Mouse (Mus musculus): ENCODE data around the gene Arfgef2. TPM values are rescaled to one million over a fixed set of nuclear protein-coding genes. Genes with fewer than 3 reads are reported as not detected.

Gene Arfgef2
- total and polyA plus RNA-seq, 3 experiments: 9.2 to 18.7 (median 11.2) TPM

- Histone ChIP-seq H3K4me1 (ENCODE audit: control insufficient read depth in 1 of 2, insufficient read depth in 2 of 2) (peaks cover 19 to 69% of the 10 kb centered on the region in 2 experiments), H3K27me3 (replicated peaks) (no peaks in the 10 kb centered on the region), H3K36me3 (replicated peaks in 1 of 2; ENCODE audit: control insufficient read depth in 1 of 2, insufficient read depth in 1 of 2, low read length in 1 of 2) (peaks cover 18 to 35% of the 10 kb centered on the region in 2 experiments), H3K27ac (ENCODE audit: insufficient read depth, low read depth) (no peak overlapping the region), H3K4me3 (replicated peaks in 1 of 3; ENCODE audit: low read depth in 2 of 3, low read length in 2 of 3, poor library complexity in 1 of 3) (no peak overlapping the region), H3K9me3 (replicated peaks; ENCODE audit: low read length) (no peaks in the 10 kb centered on the region), H3K4me2 (ENCODE audit: insufficient read depth, low read depth, poor library complexity, severe bottlenecking) (no peak overlapping the region), H3K79me2 (replicated peaks; ENCODE audit: control insufficient read depth, extremely low read depth, insufficient read depth, poor library complexity, severe bottlenecking) (peaks cover under 1% of the 10 kb centered on the region; the same call in 1 of the 2 replicates), H3K9ac (ENCODE audit: insufficient read depth, low read depth) (no peak overlapping the region)
- dilution Hi-C loops (cut with MboI; ENCODE audit: extremely low pct_ligation_motif_present, extremely low pct_unique_long_range_greater_than_20kb, low sequenced_read_pairs) (no loop called here), in situ Hi-C loops (cut with MboI; ENCODE audit: low pct_ligation_motif_present, low pct_unique_long_range_greater_than_20kb, low sequenced_read_pairs) (loop anchor here (25.0 kb wide), 1 partner anchor 713 kb away; no protein-coding TSS in a partner anchor)
- no peak for DNase-seq (ENCODE audit: extremely low read depth)
- TF ChIP-seq TBP (conservative IDR thresholded peaks at IDR 0.05; ENCODE audit: low read depth, low read length) (no peak), TCF12 (IDR thresholded peaks at IDR 0.05; ENCODE audit: low read depth, low read length) (no peak), MEF2A (IDR thresholded peaks at IDR 0.05; ENCODE audit: borderline replicate concordance, low read depth, low read length) (no peak), NELFE (IDR thresholded peaks at IDR 0.05; ENCODE audit: low read depth, low read length) (no peak), ETS1 (conservative IDR thresholded peaks at IDR 0.05; ENCODE audit: low read depth, low read length) (no peak), EP300 (IDR thresholded peaks at IDR 0.05; ENCODE audit: low read length) (no peak), HCFC1 (IDR thresholded peaks at IDR 0.05; ENCODE audit: low read depth, low read length) (no peak), BHLHE40 (IDR thresholded peaks at IDR 0.05; ENCODE audit: low read depth, low read length) (no peak), GABPA (IDR thresholded peaks at IDR 0.05; ENCODE audit: insufficient replicate concordance, low read depth, low read length) (no peak), SIN3A (IDR thresholded peaks at IDR 0.05; ENCODE audit: low read length) (no peak), JUN (IDR thresholded peaks at IDR 0.05; ENCODE audit: insufficient read depth, low read depth, low read length) (no peak), SMC3 (IDR thresholded peaks at IDR 0.05; ENCODE audit: low read depth, low read length) (no peak), MYC (IDR thresholded peaks at IDR 0.05; ENCODE audit: low read depth, low read length) (no peak), ZNF384 (IDR thresholded peaks at IDR 0.05; ENCODE audit: low read depth, low read length) (no peak), MAX (IDR thresholded peaks at IDR 0.05; ENCODE audit: low read length) (no peak), USF1 (IDR thresholded peaks at IDR 0.05; ENCODE audit: low read depth, low read length) (no peak), UBTF (IDR thresholded peaks at IDR 0.05; ENCODE audit: low read depth, low read length) (no peak), JUND (conservative IDR thresholded peaks at IDR 0.05; ENCODE audit: low read depth, low read length) (no peak), E2F4 (IDR thresholded peaks at IDR 0.05; ENCODE audit: insufficient replicate concordance, low read depth, low read length) (no peak), PAX5 (IDR thresholded peaks at IDR 0.05; ENCODE audit: low read length) (no peak)
Observed at GRCm38 (mm10) chr2:166799615-166800472, 5.5 kb upstream of the Arfgef2 start.
